Mouse (Mus musculus) C2C12 (cell line): ENCODE measurements around the gene Gm20379.

Experiments used
- CTCF ChIP-seq: IDR thresholded peaks from one replicate; pipeline ENCODE4 v1.5.1; 2011; ENCODE audit not compliant: control insufficient read depth, insufficient read depth, insufficient read length
- USF1 ChIP-seq: IDR thresholded peaks from one replicate; pipeline ENCODE4 v1.6.1; 2011; ENCODE audit warnings: low read depth, mild to moderate bottlenecking, control low read depth, moderate library complexity

GRCm38 (mm10) chr13:92351100-92351499 is 45.3 kb downstream of the Gm20379 start:
- TF ChIP-seq USF1 (no peak), CTCF (no peak)
